Mouse (Mus musculus) E14TG2a.4 (cell line): Measurements from ENCODE around the gene Gm11032.
"Not testable (repeated sequence)": the region's sequence is repeated elsewhere in the genome, so short reads cannot be mapped to it uniquely, and the experiment has no call there.

Experiments used
- H3K27me3 ChIP-seq: 2 replicates; pipeline ENCODE4 v1.6.1; 2014; ENCODE audit warnings: low read length, control low read depth; ENCODE audit not compliant: insufficient read depth
- H3K36me3 ChIP-seq: 2 replicates; pipeline ENCODE4 v1.6.1; 2014; ENCODE audit warnings: low read length, control low read depth; ENCODE audit not compliant: insufficient read depth
- H3K4me1 ChIP-seq: replicated peaks from 2 replicates; pipeline ENCODE4 v1.6.1; 2014; ENCODE audit warnings: low read depth, low read length, control low read depth
- H3K4me3 ChIP-seq: replicated peaks from 2 replicates; pipeline ENCODE4 v1.5.1; 2014; ENCODE audit warnings: mild to moderate bottlenecking, low read length
- H3K9me3 ChIP-seq: 2 replicates; pipeline ENCODE4 v1.6.1; 2014; ENCODE audit warnings: low read length, control low read depth
- CTCF ChIP-seq: conservative IDR thresholded peaks from 2 replicates; pipeline ENCODE4 v1.5.1; 2014; ENCODE audit warnings: low read length
- NANOG ChIP-seq: IDR thresholded peaks from 2 replicates; pipeline ENCODE4 v1.6.1; 2014; ENCODE audit warnings: borderline replicate concordance, low read length, mixed read lengths
- POU5F1 ChIP-seq: IDR thresholded peaks from 2 replicates; pipeline ENCODE4 v1.6.1; 2014; ENCODE audit warnings: low read length, borderline replicate concordance

Gene Gm11032

GRCm38 (mm10) chr11:4620017-4620485 lies at the start of gene Gm11032:
Gm11032 (plus strand) TSS chr11:4620067.
- no peak within 1 kb of the TSS for H3K4me3 ChIP-seq
- TF ChIP-seq CTCF, result no peak
- no peak for TF ChIP-seq NANOG
- TF ChIP-seq POU5F1, result no peak
- no peaks in the 10 kb centered on the region for H3K9me3 ChIP-seq
- peaks cover 5% of the 10 kb centered on the region; the same call in 1 of the 2 replicates for H3K27me3 ChIP-seq
- no peaks in the 10 kb centered on the region for H3K36me3 ChIP-seq
- peaks cover 26% of the 10 kb centered on the region for H3K4me1 ChIP-seq

- H3K27me3 ChIP-seq, result no peaks in the 10 kb centered on the region
- H3K4me3 ChIP-seq, result no peak overlapping the region
- TF ChIP-seq NANOG (no peak), CTCF (no peak), POU5F1 (no peak)
- H3K9me3 ChIP-seq, result no peaks in the 10 kb centered on the region
- no peaks in the 10 kb centered on the region for H3K36me3 ChIP-seq
- peaks cover 12% of the 10 kb centered on the region for H3K4me1 ChIP-seq
Observed at GRCm38 (mm10) chr11:4571491-4571901, 48.4 kb upstream of the Gm11032 start.

GRCm38 (mm10) chr11:4576090-4576732 lies 43.7 kb upstream of the Gm11032 start:
- not testable (repeated sequence) for H3K27me3 ChIP-seq, H3K9me3 ChIP-seq, H3K36me3 ChIP-seq, H3K4me3 ChIP-seq
- H3K4me1 ChIP-seq, result peaks cover 12% of the 10 kb centered on the region

- Histone ChIP-seq H3K9me3 (no peaks in the 10 kb centered on the region), H3K36me3 (no peaks in the 10 kb centered on the region), H3K4me3 (no peak overlapping the region), H3K4me1 (peaks cover 9% of the 10 kb centered on the region), H3K27me3 (no peaks in the 10 kb centered on the region)
- TF ChIP-seq POU5F1, result no peak
- TF ChIP-seq NANOG, result no peak
- TF ChIP-seq CTCF, result no peak
Observed at GRCm38 (mm10) chr11:4577079-4577478, 42.8 kb upstream of the Gm11032 start.

GRCm38 (mm10) chr11:4578682-4579081 lies 41.2 kb upstream of the Gm11032 start:
- H3K4me1 ChIP-seq, result peaks cover 11% of the 10 kb centered on the region
- no peaks in the 10 kb centered on the region for H3K27me3 ChIP-seq
- no peaks in the 10 kb centered on the region for H3K9me3 ChIP-seq
- TF ChIP-seq CTCF (no peak), NANOG (no peak), POU5F1 (no peak)
- no peaks in the 10 kb centered on the region for H3K36me3 ChIP-seq
- H3K4me3 ChIP-seq, result no peak overlapping the region

- Histone ChIP-seq H3K27me3 (no peaks in the 10 kb centered on the region), H3K4me3 (no peak overlapping the region), H3K36me3 (peaks cover 6% of the 10 kb centered on the region; the same call in 1 of the 2 replicates), H3K4me1 (peaks cover 24% of the 10 kb centered on the region), H3K9me3 (no peaks in the 10 kb centered on the region)
- no peak for TF ChIP-seq CTCF
Observed at GRCm38 (mm10) chr11:4591811-4592210, 28.1 kb upstream of the Gm11032 start.

- Histone ChIP-seq H3K4me1 (peaks cover 24% of the 10 kb centered on the region), H3K27me3 (no peaks in the 10 kb centered on the region), H3K36me3 (no peaks in the 10 kb centered on the region), H3K9me3 (no peaks in the 10 kb centered on the region), H3K4me3 (peak overlapping the region; percentile 96)
- no peak for TF ChIP-seq CTCF
Observed at GRCm38 (mm10) chr11:4593491-4593848, 26.4 kb upstream of the Gm11032 start.

- no peaks in the 10 kb centered on the region for H3K9me3 ChIP-seq
- H3K27me3 ChIP-seq, result no peaks in the 10 kb centered on the region
- H3K4me1 ChIP-seq, result peaks cover 24% of the 10 kb centered on the region
- TF ChIP-seq POU5F1, result no peak
- no peak for TF ChIP-seq NANOG
- no peak for TF ChIP-seq CTCF
- H3K4me3 ChIP-seq, result peak overlapping the region; percentile 96
- no peaks in the 10 kb centered on the region for H3K36me3 ChIP-seq
Observed at GRCm38 (mm10) chr11:4593849-4594607, 25.8 kb upstream of the Gm11032 start.
